Mouse (Mus musculus) spleen, adult 2 months (tissue): ENCODE measurements at regions not wholly inside any gene's neighbourhood (a gene's known extent, or its start where the extent isn't known, plus 50 kb on each side); places are given as distances from the start of the nearest gene placed in this dataset.

Experiments
- CTCF ChIP-seq: fragments of 200-500 bp; IDR thresholded peaks from 2 replicates; pipeline ENCODE4 v1.5.1; 2011; ENCODE audit warnings: mild to moderate bottlenecking, inconsistent platforms; ENCODE audit not compliant: insufficient read depth, insufficient read length, insufficient replicate concordance; ENCODE audit errors: extremely low read depth
- POLR2A ChIP-seq: fragments of 200-500 bp; IDR thresholded peaks from 2 replicates; pipeline ENCODE4 v1.6.1; 2011; ENCODE audit warnings: low read depth, low read length, inconsistent platforms

- TF ChIP-seq POLR2A (no peak), CTCF (no peak)
These were observed 782.5 kb upstream of the Cntn5 start for GRCm38 (mm10) chr9:11687101-11687500.
